Mouse (Mus musculus) embryo, embryonic 11 days (tissue): Measurements from ENCODE around the gene Capn8.
A peak's percentile ranks its signal among the peaks of the same experiment; 100 is the strongest.
"Not testable (repeated sequence)": the region's sequence is repeated elsewhere in the genome, so short reads cannot be mapped to it uniquely, and the experiment has no call there.

Source experiments
- DNase-seq: peaks from one replicate; pipeline ENCODE4 v3.0.0-alpha.2; 2015

Capn8 gene

GRCm38 (mm10) chr1:182620470-182620869, 55.7 kb downstream of the Capn8 start:
- peak; percentile 35 for DNase-seq

GRCm38 (mm10) chr1:182621256-182621655, 56.4 kb downstream of the Capn8 start:
- DNase-seq: no peak

- DNase-seq: no peak
Observed at GRCm38 (mm10) chr1:182626197-182626596, 61.4 kb downstream of the Capn8 start.

GRCm38 (mm10) chr1:182629228-182629627, 64.4 kb downstream of the Capn8 start:
- no peak for DNase-seq

- DNase-seq: no peak
Observed at GRCm38 (mm10) chr1:182633712-182634294, 69.0 kb downstream of the Capn8 start.

- no peak for DNase-seq
Observed at GRCm38 (mm10) chr1:182639016-182639415, 74.2 kb downstream of the Capn8 start.

- DNase-seq: no peak
Observed at GRCm38 (mm10) chr1:182639456-182639855, 74.6 kb downstream of the Capn8 start.

- no peak for DNase-seq
Observed at GRCm38 (mm10) chr1:182640094-182640493, 75.3 kb downstream of the Capn8 start.

GRCm38 (mm10) chr1:182642779-182643178, 78.0 kb downstream of the Capn8 start:
- peak; percentile 44 for DNase-seq

- not testable (repeated sequence) for DNase-seq
Observed at GRCm38 (mm10) chr1:182644418-182644817, 79.6 kb downstream of the Capn8 start.

GRCm38 (mm10) chr1:182645211-182645668, 80.4 kb downstream of the Capn8 start:
- no peak for DNase-seq

- DNase-seq: no peak
Observed at GRCm38 (mm10) chr1:182646796-182647195, 82.0 kb downstream of the Capn8 start.

- peak; percentile 73 for DNase-seq
Observed at GRCm38 (mm10) chr1:182657760-182658159, 93.0 kb downstream of the Capn8 start.

GRCm38 (mm10) chr1:182660365-182660764, 95.6 kb downstream of the Capn8 start:
- no peak for DNase-seq

- no peak for DNase-seq
Observed at GRCm38 (mm10) chr1:182663671-182664070, 98.9 kb downstream of the Capn8 start.

- no peak for DNase-seq
Observed at GRCm38 (mm10) chr1:182664841-182665240, 100.0 kb downstream of the Capn8 start.

- no peak for DNase-seq
Observed at GRCm38 (mm10) chr1:182667281-182667680, 102.5 kb downstream of the Capn8 start.

- no peak for DNase-seq
Observed at GRCm38 (mm10) chr1:182669741-182670140, 104.9 kb downstream of the Capn8 start.

GRCm38 (mm10) chr1:182670563-182671342, 105.9 kb downstream of the Capn8 start:
- peak; percentile 56 for DNase-seq

GRCm38 (mm10) chr1:182671343-182671624, 106.5 kb downstream of the Capn8 start:
- DNase-seq: no peak

GRCm38 (mm10) chr1:182675346-182675745, 110.5 kb downstream of the Capn8 start:
- no peak for DNase-seq

- no peak for DNase-seq
Observed at GRCm38 (mm10) chr1:182678151-182678550, 113.3 kb downstream of the Capn8 start.

- no peak for DNase-seq
Observed at GRCm38 (mm10) chr1:182679169-182679568, 114.4 kb downstream of the Capn8 start.

- DNase-seq: no peak
Observed at GRCm38 (mm10) chr1:182679582-182679981, 114.8 kb downstream of the Capn8 start.
